Mouse (Mus musculus) limb, embryonic 11.5 days (tissue): ENCODE data around the gene Fbxw11. TPM values are rescaled to one million over a fixed set of nuclear protein-coding genes. Genes with fewer than 3 reads are reported as not detected.
"Not testable (repeated sequence)": the region's sequence is repeated elsewhere in the genome, so short reads cannot be mapped to it uniquely, and the experiment has no call there.

Experiments
- ATAC-seq: fragments of 200-750 bp; cut with Nextera tagmentation; 2 replicates; pipeline ENCODE4 v1.8.0; 2017; ENCODE audit warnings: low read depth; ENCODE audit not compliant: insufficient number of reproducible peaks, low FRiP score, low TSS enrichment
- DNase-seq: peaks from one replicate; pipeline ENCODE4 v3.0.0-alpha.2; 2015; ENCODE audit warnings: low spot score
- H3K27ac ChIP-seq: fragments of 300-500 bp; sonication (generic); replicated peaks from 2 replicates; pipeline ENCODE4 v1.5.1; 2014; ENCODE audit warnings: low read depth, mild to moderate bottlenecking, low read length
- H3K27me3 ChIP-seq: fragments of 300-500 bp; sonication (generic); 2 replicates; pipeline ENCODE4 v1.6.1; 2014; ENCODE audit warnings: mild to moderate bottlenecking, low read length, mixed read lengths; ENCODE audit not compliant: control insufficient read depth, insufficient read depth
- H3K36me3 ChIP-seq: fragments of 300-500 bp; sonication (generic); 2 replicates; pipeline ENCODE4 v1.6.1; 2014; ENCODE audit warnings: mild to moderate bottlenecking, low read length, moderate library complexity, mixed read lengths; ENCODE audit not compliant: control insufficient read depth, insufficient read depth
- H3K4me1 ChIP-seq: fragments of 300-500 bp; sonication (generic); 2 replicates; pipeline ENCODE4 v1.6.1; 2014; ENCODE audit warnings: low read length, mixed read lengths; ENCODE audit not compliant: control insufficient read depth, insufficient read depth
- H3K4me2 ChIP-seq: fragments of 300-500 bp; sonication (generic); 2 replicates; pipeline ENCODE4 v1.6.1; 2014; ENCODE audit warnings: low read depth, mild to moderate bottlenecking, moderate library complexity; ENCODE audit not compliant: severe bottlenecking
- H3K4me3 ChIP-seq: fragments of 300-500 bp; sonication (generic); 2 replicates; pipeline ENCODE4 v1.5.1; 2014; ENCODE audit warnings: low read depth, low read length
- H3K9ac ChIP-seq: fragments of 300-500 bp; sonication (generic); 2 replicates; pipeline ENCODE4 v1.6.1; 2014; ENCODE audit warnings: mild to moderate bottlenecking, low read length
- H3K9me3 ChIP-seq: fragments of 300-500 bp; sonication (generic); 2 replicates; pipeline ENCODE4 v1.6.1; 2016; ENCODE audit warnings: low read length; ENCODE audit not compliant: control insufficient read depth
- WGBS: fragments of 180-500 bp; shearing (Covaris S2); extraction: QIAGEN DNeasy Blood & Tissue Kit; methylation state at CpG from one replicate; pipeline ENCODE4 v1.1.7; 2014; 5-methylcytosine and 5-hydroxymethylcytosine counted together
- polyA plus RNA-seq: library from polyadenylated mRNA; unstranded; fragments of >200 nt; fragmentation: Nextera tagmentation; extraction: Ambion mirVana; gene quantifications from 2 replicates; pipeline ENCODE4 v1.2.1, GENCODE M21; 2014

The Fbxw11 gene
- polyA plus RNA-seq, 1 experiment from 2014 or later, result 92.6 TPM

- DNase-seq (peak; percentile 67), ATAC-seq (no peak)
- no peaks in the 10 kb centered on the region for H3K9me3 ChIP-seq
- H3K4me1 ChIP-seq, result no peaks in the 10 kb centered on the region
- H3K9ac ChIP-seq, result no peak overlapping the region
- no peak overlapping the region for H3K4me3 ChIP-seq
- no peak overlapping the region for H3K27ac ChIP-seq
- H3K36me3 ChIP-seq, result peaks cover 2% of the 10 kb centered on the region; the same call in 1 of the 2 replicates
- 17% methylated on average over 1 of the region's 1 CpGs for WGBS
- H3K27me3 ChIP-seq, result no peaks in the 10 kb centered on the region
- H3K4me2 ChIP-seq, result no peak overlapping the region
Measured at GRCm38 (mm10) chr11:32709563-32709962, 67.0 kb downstream of the Fbxw11 start.

- no peak overlapping the region for H3K4me3 ChIP-seq
- no peak overlapping the region for H3K27ac ChIP-seq
- H3K4me2 ChIP-seq, result no peak overlapping the region
- no peak overlapping the region for H3K9ac ChIP-seq
- 71% methylated on average over 5 of the region's 5 CpGs for WGBS
- H3K9me3 ChIP-seq, result no peaks in the 10 kb centered on the region
- H3K4me1 ChIP-seq, result peaks cover 7% of the 10 kb centered on the region; the same call in 1 of the 2 replicates
- peak; percentile 56 for DNase-seq
- no peak for ATAC-seq
- H3K27me3 ChIP-seq, result no peaks in the 10 kb centered on the region
- H3K36me3 ChIP-seq, result peaks cover 2% of the 10 kb centered on the region; the same call in 1 of the 2 replicates
Measured at GRCm38 (mm10) chr11:32714230-32714629, 71.7 kb downstream of the Fbxw11 start.

- Histone ChIP-seq H3K27me3 (no peaks in the 10 kb centered on the region), H3K4me1 (peaks cover 7% of the 10 kb centered on the region; the same call in 1 of the 2 replicates), H3K9me3 (no peaks in the 10 kb centered on the region), H3K4me3 (no peak overlapping the region), H3K4me2 (no peak overlapping the region), H3K27ac (no peak overlapping the region), H3K36me3 (peaks cover 2% of the 10 kb centered on the region; the same call in 1 of the 2 replicates), H3K9ac (no peak overlapping the region)
- ATAC-seq (no peak), DNase-seq (no peak)
- 95% methylated on average over 2 of the region's 2 CpGs for whole genome bisulfite sequencing
Measured at GRCm38 (mm10) chr11:32714896-32715295, 72.4 kb downstream of the Fbxw11 start.

DNA sequence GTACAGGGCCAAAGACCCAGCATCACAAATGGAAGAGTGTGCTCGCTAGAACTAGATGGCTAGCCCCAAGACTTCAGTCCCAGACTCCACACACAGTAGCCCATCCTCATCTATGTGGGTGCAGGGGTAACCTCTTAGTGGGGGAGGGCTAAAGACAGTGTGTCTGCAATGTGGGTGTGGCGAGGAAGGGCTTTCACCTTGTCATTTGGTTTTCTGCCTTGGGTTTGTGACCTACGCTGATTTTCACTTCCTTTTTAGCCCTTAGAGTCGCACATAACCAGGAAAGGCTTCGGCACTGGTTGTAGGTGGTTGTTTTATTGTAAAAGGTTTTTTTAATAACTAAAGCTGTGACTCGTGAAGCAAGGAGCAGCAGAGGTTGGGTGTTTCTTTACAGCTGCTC, 73.0 kb downstream of the Fbxw11 start:
- no peaks in the 10 kb centered on the region for H3K9me3 ChIP-seq
- no peak overlapping the region for H3K4me2 ChIP-seq
- 82% methylated on average over 6 of the region's 6 CpGs for WGBS
- peaks cover 2% of the 10 kb centered on the region; the same call in 1 of the 2 replicates for H3K36me3 ChIP-seq
- no peak overlapping the region for H3K4me3 ChIP-seq
- ATAC-seq (0 out of 2 replicates have a peak, but pooled peaks have one; percentile 26), DNase-seq (no peak)
- H3K9ac ChIP-seq, result no peak overlapping the region
- peaks cover 7% of the 10 kb centered on the region; the same call in 1 of the 2 replicates for H3K4me1 ChIP-seq
- H3K27ac ChIP-seq, result no peak overlapping the region
- H3K27me3 ChIP-seq, result no peaks in the 10 kb centered on the region

GRCm38 (mm10) chr11:32715970-32716369, 73.4 kb downstream of the Fbxw11 start:
- Histone ChIP-seq H3K4me3 (no peak overlapping the region), H3K27me3 (no peaks in the 10 kb centered on the region), H3K9me3 (no peaks in the 10 kb centered on the region), H3K27ac (no peak overlapping the region), H3K9ac (no peak overlapping the region), H3K4me1 (peaks cover 7% of the 10 kb centered on the region; the same call in 1 of the 2 replicates), H3K4me2 (no peak overlapping the region), H3K36me3 (peaks cover 2% of the 10 kb centered on the region; the same call in 1 of the 2 replicates)
- ATAC-seq (no peak), DNase-seq (no peak)
- 61% methylated on average over 5 of the region's 5 CpGs for WGBS

GRCm38 (mm10) chr11:32716876-32717275, 74.4 kb downstream of the Fbxw11 start:
- 72% methylated on average over 4 of the region's 4 CpGs for WGBS
- Histone ChIP-seq H3K4me2 (no peak overlapping the region), H3K4me1 (peaks cover 7% of the 10 kb centered on the region; the same call in 1 of the 2 replicates), H3K4me3 (no peak overlapping the region), H3K9me3 (no peaks in the 10 kb centered on the region), H3K9ac (no peak overlapping the region), H3K27ac (no peak overlapping the region), H3K27me3 (no peaks in the 10 kb centered on the region), H3K36me3 (peaks cover under 1% of the 10 kb centered on the region; the same call in 1 of the 2 replicates)
- ATAC-seq, result no peak
- DNase-seq, result no peak

DNA sequence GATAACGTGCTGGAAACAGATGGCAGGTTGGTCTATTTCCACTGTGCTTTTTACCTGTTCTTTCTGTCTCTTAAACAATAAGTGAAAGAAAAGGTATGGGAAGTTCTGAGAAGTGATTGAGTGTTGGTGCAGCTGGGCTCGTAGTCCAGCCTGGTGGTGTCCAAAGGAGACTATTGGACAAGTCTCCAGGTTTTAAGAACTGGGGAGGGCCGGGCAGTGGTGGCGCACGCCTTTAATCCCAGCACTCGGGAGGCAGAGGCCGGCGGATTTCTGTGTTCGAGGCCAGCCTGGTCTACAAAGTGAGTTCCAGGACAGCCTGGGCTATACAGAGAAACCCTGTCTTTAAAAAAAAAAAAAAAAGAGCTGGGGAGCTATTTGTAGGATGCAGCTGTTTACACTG, 75.2 kb downstream of the Fbxw11 start:
- H3K9me3 ChIP-seq, H3K9ac ChIP-seq, H3K36me3 ChIP-seq, H3K4me3 ChIP-seq, H3K27ac ChIP-seq, H3K27me3 ChIP-seq, H3K4me2 ChIP-seq, ATAC-seq, DNase-seq, H3K4me1 ChIP-seq: not testable (repeated sequence)
- WGBS, result 89% methylated on average over 9 of the region's 9 CpGs

- Histone ChIP-seq H3K4me2 (no peak overlapping the region), H3K27ac (no peak overlapping the region), H3K9ac (no peak overlapping the region), H3K4me1 (peaks cover 7% of the 10 kb centered on the region; the same call in 1 of the 2 replicates), H3K36me3 (no peaks in the 10 kb centered on the region; the same call in 1 of the 2 replicates), H3K27me3 (no peaks in the 10 kb centered on the region), H3K4me3 (no peak overlapping the region), H3K9me3 (no peaks in the 10 kb centered on the region)
- ATAC-seq (no peak), DNase-seq (no peak)
- 55% methylated on average over 2 of the region's 2 CpGs for WGBS
Measured at GRCm38 (mm10) chr11:32718371-32718770, 75.8 kb downstream of the Fbxw11 start.

- no peak overlapping the region for H3K27ac ChIP-seq
- no peaks in the 10 kb centered on the region for H3K9me3 ChIP-seq
- no peaks in the 10 kb centered on the region for H3K27me3 ChIP-seq
- peaks cover 7% of the 10 kb centered on the region; the same call in 1 of the 2 replicates for H3K4me1 ChIP-seq
- WGBS, result 97% methylated on average over 4 of the region's 4 CpGs
- H3K9ac ChIP-seq, result no peak overlapping the region
- no peaks in the 10 kb centered on the region; the same call in 1 of the 2 replicates for H3K36me3 ChIP-seq
- DNase-seq (no peak), ATAC-seq (no peak)
- no peak overlapping the region for H3K4me3 ChIP-seq
- no peak overlapping the region for H3K4me2 ChIP-seq
Measured at GRCm38 (mm10) chr11:32718979-32719378, 76.5 kb downstream of the Fbxw11 start.
